7 mouse cellular contexts compared by ENCODE assay signal in the genomic region with DNA sequence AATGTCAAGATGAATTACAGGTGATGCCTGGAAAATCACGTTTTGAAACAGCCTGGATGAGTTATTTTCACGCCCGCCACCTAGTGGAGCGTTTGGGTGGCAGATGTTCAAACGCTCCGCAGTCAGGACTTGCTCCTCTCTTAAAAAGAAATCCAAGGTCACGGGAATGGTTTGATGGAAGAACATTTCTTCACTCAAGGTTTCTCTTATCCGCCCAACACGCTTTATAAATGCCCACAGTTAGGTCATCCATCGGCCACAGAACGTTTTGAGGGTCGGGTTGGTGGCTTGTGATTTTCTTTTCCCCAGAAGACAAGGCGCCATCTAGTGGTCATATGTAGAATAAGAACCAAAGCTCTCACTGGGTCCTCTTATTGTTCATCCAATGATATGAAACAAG.
DNase-seq lines count a peak whose midpoint lies in the region; ATAC-seq lines count a peak whose summit lies in the region.

No protein-coding gene starts in this region.

- intact Hi-C loops in gastrocnemius, postnatal 14 days (cut with DNase I; ENCODE audit: low total_unique reads): no loop called here
- intact Hi-C loops in left cerebral cortex, postnatal 10 days (cut with DNase I): loop anchor here (10.0 kb wide), 1 partner anchor 621 kb away; no protein-coding TSS in a partner anchor

- no peaks in the 10 kb centered on the region for H3K9me3 ChIP-seq in intestine, embryonic 14.5 days (ENCODE audit: control insufficient read depth, low read length)

- H3K4me3 ChIP-seq in intestine, embryonic 14.5 days (ENCODE audit: low read depth, low read length): peak overlapping the region; percentile 41

- ATAC-seq in intestine, embryonic 14.5 days (replicated peaks; ENCODE audit: low FRiP score, low TSS enrichment, low read depth): 0 out of 2 replicates have a peak, but pooled peaks have one; percentile 58
- ATAC-seq in megakaryocyte progenitor cell, adult 5-6 weeks (replicated peaks; ENCODE audit: poor library complexity): peak; percentile 94

- DNase-seq in adrenal gland, adult 2 months: peak; percentile 67
- DNase-seq in embryo, embryonic 10 days (ENCODE audit: low spot score): peak; percentile 86
- peak; percentile 29 for DNase-seq in gastrocnemius, postnatal 14 days
- DNase-seq in intestine, embryonic 14.5 days (ENCODE audit: low spot score): peak; percentile 83
- peak; percentile 56 to 57 for DNase-seq in left cerebral cortex, postnatal 10 days (ENCODE audit: extremely low spot score in 1 of 2, low spot score in 2 of 2)
- peak; percentile 36 to 45 for DNase-seq in right cerebral cortex, postnatal 36 days (ENCODE audit: low spot score in 2 of 2)

- no peaks in the 10 kb centered on the region for H3K36me3 ChIP-seq in intestine, embryonic 14.5 days (ENCODE audit: control insufficient read depth, insufficient read depth, low read length)

- no peaks in the 10 kb centered on the region for H3K27me3 ChIP-seq in intestine, embryonic 14.5 days (replicated peaks; ENCODE audit: control insufficient read depth, insufficient read depth, low read length)

- peak overlapping the region; percentile 56 for H3K4me2 ChIP-seq in intestine, embryonic 14.5 days (ENCODE audit: low read length)

- no peak overlapping the region for H3K27ac ChIP-seq in intestine, embryonic 14.5 days (ENCODE audit: low read depth)

- WGBS in intestine, embryonic 14.5 days: under 1% methylated on average over 13 of the region's 13 CpGs

- no peaks in the 10 kb centered on the region for H3K4me1 ChIP-seq in intestine, embryonic 14.5 days (replicated peaks; ENCODE audit: control insufficient read depth, insufficient read depth, low read length)

- H3K9ac ChIP-seq in intestine, embryonic 14.5 days (ENCODE audit: low read length): no peak overlapping the region

Comparison
In these comparisons a context has a peak if more than half of its experiments do, and no peak if none do; other contexts are left out.
1. DNase-seq: peak in every context shown above with its lines; median percentile 86 in embryo, embryonic 10 days; 83 in intestine, embryonic 14.5 days; 67 in adrenal gland, adult 2 months; 56 in left cerebral cortex, postnatal 10 days; 40 in right cerebral cortex, postnatal 36 days; 29 in gastrocnemius, postnatal 14 days.